Mouse (Mus musculus): Measurements from ENCODE around the gene Tmem198. TPM values are rescaled to one million over a fixed set of nuclear protein-coding genes. Genes with fewer than 3 reads are reported as not detected.
A peak's percentile ranks its signal among the peaks of the same experiment; 100 is the strongest.

Tmem198 gene
- 34.0 and 35.5 TPM in 2 replicates for polyA plus RNA-seq (2015; fragmentation: Nextera tagmentation; extraction: Ambion mirVana)

DNA sequence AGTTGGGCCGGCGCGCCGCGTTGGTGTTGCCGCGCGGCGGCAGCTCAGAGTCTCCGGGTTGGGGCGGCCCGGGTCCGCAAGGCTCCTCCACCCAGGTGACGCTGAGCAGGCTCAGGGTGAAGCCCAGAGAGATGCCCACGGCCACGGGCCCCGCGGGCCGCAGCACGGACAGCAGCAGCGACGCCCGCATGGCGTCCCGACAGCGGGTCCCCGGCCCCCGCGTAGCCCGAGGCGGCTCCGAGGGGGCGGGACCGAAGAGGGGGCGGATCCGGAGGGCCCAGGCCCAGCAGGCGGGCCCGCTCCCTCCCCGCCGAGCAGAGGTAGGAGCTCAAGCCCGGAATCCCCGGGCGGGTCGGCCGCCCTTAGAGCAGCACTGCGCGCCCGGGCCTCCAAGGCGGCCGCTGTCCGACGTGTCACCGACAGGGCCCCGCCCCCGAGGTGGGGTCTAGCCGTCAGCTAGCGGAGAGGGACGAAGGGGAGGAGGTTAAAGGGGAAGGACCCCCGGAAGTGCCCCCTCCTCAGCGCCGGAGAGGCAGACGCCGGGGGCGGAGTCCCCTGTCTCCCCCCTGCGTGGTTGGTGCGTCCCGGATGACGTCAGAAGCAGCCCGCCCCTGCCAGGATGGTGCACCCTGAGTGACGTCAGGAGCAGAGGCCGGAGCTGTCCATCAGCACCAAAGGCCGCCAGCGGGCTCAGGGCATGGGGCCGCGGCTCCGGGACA, at the start of gene Tmem198, which contains the start of gene Chpf:
Gene Tmem198 (plus strand): TSS at position 617 of the 719 bp plus-strand sequence.
Gene Chpf (minus strand): TSS at position 392 of the 719 bp plus-strand sequence.
- H3K4me1 ChIP-seq, result peaks cover 37% of the 10 kb centered on the region
- ATAC-seq, result peak; percentile 91
- WGBS, result under 1% methylated on average over 48 of the region's 76 CpGs

GRCm38 (mm10) chr1:75435475-75436328, 43.6 kb upstream of the Tmem198 start, which contains the start of gene Gmppa:
Gene Gmppa (plus strand): TSS chr1:75435930.
- peak within 1 kb of the TSS; percentile 57 for H3K4me3 ChIP-seq
- H3K36me3 ChIP-seq (ENCODE audit: poor library complexity, severe bottlenecking), result peaks cover 5% of the 10 kb centered on the region

More for the DNA sequence above, at the start of gene Tmem198, which contains the start of gene Chpf:
- H3K9me3 ChIP-seq (replicated peaks), result no peaks in the 10 kb centered on the region
- H3K4me2 ChIP-seq, result peak within 1 kb of the TSS; percentile 90
- H3K9ac ChIP-seq, result peak within 1 kb of the TSS; percentile 87
- H3K27me3 ChIP-seq, result peaks cover 19% of the 10 kb centered on the region
- peak within 1 kb of the TSS; percentile 87 for H3K4me3 ChIP-seq
- H3K27ac ChIP-seq, result peak within 1 kb of the TSS; percentile 85
- H3K36me3 ChIP-seq (ENCODE audit: poor library complexity, severe bottlenecking), result peaks cover 47% of the 10 kb centered on the region

GRCm38 (mm10) chr1:75438782-75439181, 40.5 kb upstream of the Tmem198 start:
- ATAC-seq, result no peak
- no peaks in the 10 kb centered on the region for H3K27me3 ChIP-seq
- H3K4me1 ChIP-seq, result peaks cover 32% of the 10 kb centered on the region
- H3K9me3 ChIP-seq (replicated peaks), result no peaks in the 10 kb centered on the region
- H3K9ac ChIP-seq, result no peak overlapping the region
- H3K27ac ChIP-seq, result no peak overlapping the region
- H3K4me2 ChIP-seq, result no peak overlapping the region
- H3K36me3 ChIP-seq (ENCODE audit: poor library complexity, severe bottlenecking), result peaks cover 13% of the 10 kb centered on the region
- H3K4me3 ChIP-seq, result no peak overlapping the region
- 79% methylated on average over 8 of the region's 9 CpGs for WGBS

More at GRCm38 (mm10) chr1:75435475-75436328, 43.6 kb upstream of the Tmem198 start, which contains the start of gene Gmppa:
- peak; percentile 92 for ATAC-seq
- H3K4me2 ChIP-seq, result peak within 1 kb of the TSS; percentile 80
- H3K9me3 ChIP-seq (replicated peaks), result no peaks in the 10 kb centered on the region
- H3K4me1 ChIP-seq, result peaks cover 14% of the 10 kb centered on the region
- peaks cover 8% of the 10 kb centered on the region for H3K27me3 ChIP-seq
- peak within 1 kb of the TSS; percentile 77 for H3K9ac ChIP-seq
- no peak within 1 kb of the TSS; the same call in 1 of the 2 replicates for H3K27ac ChIP-seq
- 7% methylated on average over 28 of the region's 28 CpGs for WGBS

DNA sequence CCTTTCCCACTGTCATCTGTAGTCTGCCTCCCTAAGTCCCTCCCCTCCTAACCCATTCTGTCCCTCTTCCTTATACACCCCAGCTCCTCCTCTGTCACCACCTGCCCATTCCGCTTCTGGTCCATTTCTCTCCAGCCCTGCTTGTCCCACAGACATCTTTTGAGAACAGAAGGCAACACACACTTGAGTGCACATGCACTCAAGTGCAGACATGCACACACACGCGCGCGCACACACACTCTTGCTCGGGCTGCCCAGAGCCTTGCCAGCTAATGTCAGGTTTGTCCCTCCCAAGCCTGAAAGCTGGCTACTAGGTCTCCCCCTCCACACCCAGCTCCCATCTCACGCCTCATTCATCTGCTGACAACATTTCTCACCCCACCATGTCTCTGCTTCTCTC, 38.7 kb upstream of the Tmem198 start:
- Histone ChIP-seq H3K9ac (no peak overlapping the region), H3K4me3 (no peak overlapping the region), H3K4me1 (peaks cover 48% of the 10 kb centered on the region), H3K27ac (no peak overlapping the region), H3K4me2 (no peak overlapping the region), H3K36me3 (ENCODE audit: poor library complexity, severe bottlenecking) (peaks cover 13% of the 10 kb centered on the region), H3K27me3 (peaks cover 14% of the 10 kb centered on the region; the same call in 1 of the 2 replicates), H3K9me3 (replicated peaks) (no peaks in the 10 kb centered on the region)
- WGBS, result 89% methylated on average over 7 of the region's 7 CpGs
- ATAC-seq, result no peak

DNA sequence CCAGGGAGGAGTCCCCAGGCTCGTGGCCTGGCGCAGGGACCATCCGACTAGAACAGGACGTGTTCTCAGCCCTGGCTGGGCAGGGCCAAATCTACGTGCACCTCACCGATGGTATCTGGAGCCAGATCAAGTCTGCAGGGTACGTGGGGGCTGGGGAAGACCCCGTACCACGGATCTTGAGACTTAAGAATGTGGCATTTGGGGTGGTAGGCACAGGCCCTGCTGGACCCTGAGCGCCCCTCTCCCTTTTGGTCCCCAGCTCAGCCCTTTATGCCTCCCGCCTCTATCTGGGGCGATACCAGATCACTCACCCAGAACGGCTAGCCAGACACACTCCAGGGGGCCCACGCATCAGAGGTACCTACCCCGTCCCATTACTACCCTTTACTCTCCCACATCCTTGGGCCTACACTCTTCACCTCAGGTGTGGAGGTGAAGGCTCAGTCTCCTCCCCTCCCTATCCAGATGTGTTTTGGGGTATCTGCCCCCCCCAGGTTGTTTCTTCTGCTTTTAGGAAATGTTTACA, 37.8 kb upstream of the Tmem198 start:
- peaks cover 51% of the 10 kb centered on the region for H3K4me1 ChIP-seq
- no peak overlapping the region for H3K27ac ChIP-seq
- 88% methylated on average over 15 of the region's 15 CpGs for WGBS

DNA sequence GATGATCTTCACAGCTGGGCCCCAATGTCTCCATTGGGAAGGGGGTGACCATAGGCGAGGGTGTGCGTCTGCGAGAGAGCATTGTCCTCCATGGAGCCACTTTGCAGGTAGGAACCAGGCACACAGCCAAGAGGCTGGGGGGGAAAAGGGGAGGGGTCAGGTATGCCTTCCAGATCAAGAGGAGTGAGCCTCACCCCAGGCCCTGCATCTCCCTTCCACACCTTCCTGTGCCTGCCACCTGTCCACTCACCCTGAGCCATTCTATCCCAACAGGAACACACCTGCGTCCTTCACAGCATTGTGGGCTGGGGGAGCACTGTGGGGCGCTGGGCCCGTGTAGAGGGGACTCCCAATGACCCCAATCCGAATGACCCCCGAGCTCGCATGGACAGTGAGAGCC, 37.2 kb upstream of the Tmem198 start:
- 78% methylated on average over 9 of the region's 9 CpGs for WGBS
- H3K9ac ChIP-seq, result no peak overlapping the region
- ATAC-seq, result no peak
- H3K4me1 ChIP-seq, result peaks cover 52% of the 10 kb centered on the region
- H3K4me3 ChIP-seq, result no peak overlapping the region
- H3K27me3 ChIP-seq, result peaks cover 28% of the 10 kb centered on the region
- no peak overlapping the region for H3K4me2 ChIP-seq
- no peaks in the 10 kb centered on the region for H3K9me3 ChIP-seq (replicated peaks)
- no peak overlapping the region for H3K27ac ChIP-seq
- H3K36me3 ChIP-seq (ENCODE audit: poor library complexity, severe bottlenecking), result peaks cover 13% of the 10 kb centered on the region

More for the DNA sequence above, 37.8 kb upstream of the Tmem198 start:
- Histone ChIP-seq H3K36me3 (ENCODE audit: poor library complexity, severe bottlenecking) (peaks cover 13% of the 10 kb centered on the region), H3K9ac (no peak overlapping the region), H3K9me3 (replicated peaks) (no peaks in the 10 kb centered on the region), H3K27me3 (peaks cover 22% of the 10 kb centered on the region; the same call in 1 of the 2 replicates), H3K4me2 (no peak overlapping the region), H3K4me3 (no peak overlapping the region)
- no peak for ATAC-seq

GRCm38 (mm10) chr1:75442811-75443210, 36.5 kb upstream of the Tmem198 start:
- Histone ChIP-seq H3K27me3 (peaks cover 34% of the 10 kb centered on the region), H3K27ac (peak overlapping the region; percentile 48), H3K9ac (peak overlapping the region; percentile 45; the same call in 1 of the 2 replicates), H3K4me1 (peaks cover 59% of the 10 kb centered on the region), H3K9me3 (replicated peaks) (no peaks in the 10 kb centered on the region), H3K4me3 (no peak overlapping the region), H3K36me3 (ENCODE audit: poor library complexity, severe bottlenecking) (peaks cover 13% of the 10 kb centered on the region), H3K4me2 (peak overlapping the region; percentile 17; the same call in 1 of the 2 replicates)
- 24% methylated on average over 8 of the region's 8 CpGs for WGBS
- ATAC-seq, result no peak

DNA sequence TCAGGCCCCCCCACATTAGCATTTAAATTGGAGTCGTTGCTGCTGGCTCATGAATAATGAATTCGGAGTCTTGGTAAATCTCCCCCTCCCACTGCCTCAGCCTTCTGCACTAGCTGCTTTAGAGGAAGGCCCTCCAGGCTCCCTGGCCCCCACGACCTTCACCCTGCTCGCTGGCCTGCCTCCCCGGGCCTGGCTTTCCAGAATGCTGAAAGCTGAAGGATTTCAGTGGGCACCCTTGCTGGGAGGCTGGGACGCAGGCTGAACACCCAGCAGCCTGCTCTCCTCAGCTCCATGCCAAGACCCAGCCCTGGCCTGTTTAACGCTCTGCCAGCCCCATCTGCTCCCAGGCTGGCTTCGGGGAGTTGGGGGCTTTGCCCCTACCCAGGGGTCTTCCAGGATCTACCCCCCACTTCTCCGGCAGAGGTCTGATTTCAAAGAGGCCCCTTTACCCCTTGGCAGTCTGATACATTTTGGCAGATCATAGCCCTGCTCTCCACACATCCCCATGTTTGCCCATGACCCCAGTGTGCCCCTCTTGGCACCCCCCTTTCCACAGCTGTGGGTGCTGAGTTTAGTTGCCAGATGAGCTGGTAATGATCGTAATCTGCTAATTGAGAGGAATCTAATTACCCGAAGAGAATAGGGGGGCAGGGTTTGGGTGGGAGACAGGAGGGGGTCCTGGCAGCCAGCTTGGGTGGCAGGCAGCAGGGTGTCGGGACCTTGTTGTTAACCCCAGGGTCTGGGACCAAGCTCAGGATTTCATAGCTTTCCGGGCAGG, 35.9 kb upstream of the Tmem198 start:
- WGBS, result 13% methylated on average over 13 of the region's 13 CpGs
- H3K27ac ChIP-seq, result peak overlapping the region; percentile 48
- peak overlapping the region; percentile 45; the same call in 1 of the 2 replicates for H3K9ac ChIP-seq
- H3K36me3 ChIP-seq (ENCODE audit: poor library complexity, severe bottlenecking), result peaks cover 13% of the 10 kb centered on the region
- peak overlapping the region; percentile 17 for H3K4me2 ChIP-seq
- no peaks in the 10 kb centered on the region for H3K9me3 ChIP-seq (replicated peaks)
- H3K4me3 ChIP-seq, result no peak overlapping the region
- ATAC-seq, result peak; percentile 54
- H3K4me1 ChIP-seq, result peaks cover 65% of the 10 kb centered on the region
- H3K27me3 ChIP-seq, result peaks cover 39% of the 10 kb centered on the region

DNA sequence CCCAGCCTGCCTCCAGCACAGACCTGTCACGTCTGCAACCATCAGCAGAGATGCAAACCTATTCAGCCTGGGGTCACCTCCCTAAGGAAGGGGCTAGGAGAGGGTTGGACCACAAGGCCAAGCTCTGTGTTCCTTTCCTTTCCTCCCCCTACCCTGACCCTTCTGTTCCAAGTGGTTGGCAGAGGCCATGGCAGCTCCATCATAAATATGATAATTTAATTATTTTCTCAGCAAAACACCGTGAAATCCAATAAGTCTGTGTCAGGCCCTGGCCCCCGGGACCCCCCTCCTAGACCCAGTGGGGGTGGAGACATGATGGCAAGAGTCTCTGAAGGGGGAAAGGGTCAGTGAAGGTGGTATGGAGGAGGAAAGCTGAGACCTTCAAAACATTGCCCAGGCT, 35.1 kb upstream of the Tmem198 start:
- H3K27ac ChIP-seq, result no peak overlapping the region; the same call in 1 of the 2 replicates
- H3K9me3 ChIP-seq (replicated peaks), result no peaks in the 10 kb centered on the region
- H3K27me3 ChIP-seq, result peaks cover 46% of the 10 kb centered on the region
- H3K4me1 ChIP-seq, result peaks cover 73% of the 10 kb centered on the region
- peaks cover 13% of the 10 kb centered on the region for H3K36me3 ChIP-seq (ENCODE audit: poor library complexity, severe bottlenecking)
- 40% methylated on average over 3 of the region's 3 CpGs for WGBS
- no peak for ATAC-seq
- H3K4me2 ChIP-seq, result no peak overlapping the region
- H3K9ac ChIP-seq, result peak overlapping the region; percentile 27; the same call in 1 of the 2 replicates
- H3K4me3 ChIP-seq, result no peak overlapping the region

- peak overlapping the region; percentile 31; the same call in 1 of the 2 replicates for H3K27ac ChIP-seq
- peak; percentile 11 for ATAC-seq
- H3K4me1 ChIP-seq, result peaks cover 83% of the 10 kb centered on the region
- peaks cover 13% of the 10 kb centered on the region for H3K36me3 ChIP-seq (ENCODE audit: poor library complexity, severe bottlenecking)
- H3K27me3 ChIP-seq, result peaks cover 56% of the 10 kb centered on the region
- H3K4me3 ChIP-seq, result no peak overlapping the region
- WGBS, result 17% methylated on average over 9 of the region's 9 CpGs
- H3K9ac ChIP-seq, result no peak overlapping the region
- H3K4me2 ChIP-seq, result peak overlapping the region; percentile 46
- no peaks in the 10 kb centered on the region for H3K9me3 ChIP-seq (replicated peaks)
These were observed 34.1 kb upstream of the Tmem198 start for GRCm38 (mm10) chr1:75445141-75445701.

All from forebrain, embryonic 13.5 days (tissue).